Mouse (Mus musculus) left cerebral cortex, postnatal 14 days (tissue): ENCODE measurements around the gene Chst15. TPM values are rescaled to one million over a fixed set of nuclear protein-coding genes. Genes with fewer than 3 reads are reported as not detected.

Experiments
- DNase-seq, 2 experiments: peaks; one replicate each; pipeline ENCODE4 v3.0.0; 2021 to 2022; ENCODE audit warnings: low spot score in 2 of 2, mixed read lengths in 1 of 2
- intact Hi-C: fragments of 180-260 bp; cut with DNase I; formaldehyde crosslinking; loops from one replicate; pipeline ENCODE4 v1.15.1; 2025
- total RNA-seq, 2 experiments: library from RNA; stranded (reverse); gene quantifications; 2 replicates each; pipeline ENCODE4 v1.2.3; 2021

The Chst15 gene
- total RNA-seq, 2 experiments from 2014 or later: 33.0 to 34.7 TPM

DNA sequence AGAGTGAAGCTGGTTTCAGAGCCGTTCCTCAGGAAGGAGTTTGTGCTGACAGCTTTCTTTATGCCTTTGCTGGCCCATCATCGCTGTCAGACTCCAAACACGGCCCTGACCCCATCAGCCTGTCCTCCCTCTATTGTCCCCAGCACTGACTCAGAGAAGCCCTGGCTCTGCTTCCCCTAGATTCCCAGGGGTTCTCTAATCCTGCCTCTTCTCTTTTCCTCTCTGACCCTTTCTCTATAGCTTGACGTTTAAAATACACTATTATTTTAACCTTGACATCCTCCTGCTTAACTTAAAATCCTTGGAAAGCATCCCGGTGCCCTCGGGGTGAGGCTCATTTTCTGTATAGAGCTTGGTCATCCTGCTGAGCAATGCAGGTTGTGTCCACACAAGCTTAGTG, 117.3 kb downstream of the Chst15 start:
- no peak for DNase-seq
- intact Hi-C loops: loop anchor here (10.0 kb wide), 1 partner anchor 125 kb away; no protein-coding TSS in a partner anchor

DNA sequence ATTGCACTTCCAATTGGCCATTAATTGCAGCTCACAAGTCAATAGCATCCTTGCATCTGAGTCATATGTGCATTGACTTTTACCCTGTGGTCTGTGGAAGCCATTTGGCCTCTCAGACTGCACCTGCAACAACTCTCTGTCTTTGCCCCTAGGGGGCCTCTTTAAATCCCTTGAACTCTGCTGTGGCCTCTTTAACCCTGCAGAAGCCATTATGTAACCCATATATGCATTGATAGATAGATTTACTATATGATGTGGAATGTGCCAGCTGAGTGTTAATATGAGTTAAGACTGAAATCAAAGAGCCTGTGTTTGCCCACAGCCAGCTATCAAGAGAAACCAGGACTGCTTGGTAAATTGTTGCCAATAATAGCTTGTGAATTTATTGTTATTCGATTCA, 118.2 kb downstream of the Chst15 start:
- DNase-seq: no peak
- intact Hi-C loops: no loop called here

DNA sequence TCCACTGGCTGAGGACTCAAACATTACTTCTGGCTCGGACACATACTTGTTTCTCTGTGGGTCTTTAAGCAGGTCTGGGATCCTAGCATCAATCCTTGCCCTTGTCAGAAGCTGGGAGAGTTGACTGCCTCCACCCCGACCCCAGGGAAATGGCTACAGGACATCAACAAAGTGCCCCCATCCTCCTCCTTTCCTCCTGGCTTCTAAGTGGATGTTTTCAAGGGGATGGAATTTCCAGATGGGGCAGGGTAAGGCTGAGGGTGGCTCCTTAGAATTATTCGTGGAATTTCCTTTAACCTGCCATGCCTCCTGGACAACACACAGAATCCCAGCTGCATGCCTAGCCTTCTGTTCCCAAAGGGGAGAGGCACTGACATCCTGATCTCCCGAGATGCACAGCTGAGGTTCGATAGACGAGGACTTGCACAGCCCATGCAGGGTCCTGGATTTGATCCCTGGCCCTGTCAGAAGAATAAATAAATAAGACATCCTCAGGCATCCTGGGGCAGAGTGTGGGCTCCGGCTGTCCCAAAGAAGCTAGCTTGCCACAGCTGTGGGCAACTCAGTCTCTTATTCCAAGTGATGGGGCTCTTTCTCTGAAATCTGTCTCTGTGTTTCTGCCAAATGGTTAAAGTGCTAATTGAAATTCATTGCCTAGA, 119.1 kb downstream of the Chst15 start:
- intact Hi-C loops: no loop called here

DNA sequence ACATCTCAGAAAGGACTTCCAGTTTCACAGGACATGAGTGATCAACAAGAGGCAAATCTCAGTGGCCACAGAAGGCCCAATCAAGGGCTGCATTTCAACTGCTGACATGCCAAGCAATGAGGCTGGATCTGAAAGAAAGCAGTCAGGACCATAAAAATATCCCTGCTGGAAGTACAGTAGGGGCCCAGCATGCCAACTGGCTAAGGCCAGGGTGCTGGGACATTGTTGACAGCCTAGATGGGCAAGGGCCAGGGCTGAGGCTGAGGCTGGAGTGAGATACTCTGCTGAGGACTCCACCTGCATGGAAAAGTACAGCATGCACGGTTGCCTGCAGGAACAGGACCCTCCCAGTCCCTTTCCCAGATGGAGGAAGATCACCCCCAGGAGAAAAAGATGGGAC, 120.4 kb downstream of the Chst15 start:
- DNase-seq: no peak
- intact Hi-C loops: no loop called here

More for the DNA sequence above, 119.1 kb downstream of the Chst15 start:
- DNase-seq: no peak

DNA sequence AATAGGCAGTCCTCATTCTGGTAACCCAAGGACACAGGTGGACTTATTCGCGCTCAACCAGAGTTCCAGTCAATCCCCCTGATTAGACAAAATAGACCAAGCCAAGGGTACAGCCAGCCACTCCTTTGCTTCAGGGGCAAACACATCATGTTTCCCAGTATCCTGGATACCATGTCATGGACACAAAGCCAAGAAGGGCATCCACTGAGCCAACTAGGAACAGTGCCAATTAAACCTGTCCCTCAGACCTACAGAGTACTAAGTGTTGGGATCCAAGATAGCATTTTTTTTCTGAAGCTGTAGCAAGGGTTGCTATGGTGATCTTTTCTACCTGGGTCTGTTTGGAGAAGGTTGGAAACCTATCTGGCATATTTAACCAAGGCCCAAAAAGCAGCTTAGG, 123.4 kb downstream of the Chst15 start:
- no peak for DNase-seq
- intact Hi-C loops: no loop called here

DNA sequence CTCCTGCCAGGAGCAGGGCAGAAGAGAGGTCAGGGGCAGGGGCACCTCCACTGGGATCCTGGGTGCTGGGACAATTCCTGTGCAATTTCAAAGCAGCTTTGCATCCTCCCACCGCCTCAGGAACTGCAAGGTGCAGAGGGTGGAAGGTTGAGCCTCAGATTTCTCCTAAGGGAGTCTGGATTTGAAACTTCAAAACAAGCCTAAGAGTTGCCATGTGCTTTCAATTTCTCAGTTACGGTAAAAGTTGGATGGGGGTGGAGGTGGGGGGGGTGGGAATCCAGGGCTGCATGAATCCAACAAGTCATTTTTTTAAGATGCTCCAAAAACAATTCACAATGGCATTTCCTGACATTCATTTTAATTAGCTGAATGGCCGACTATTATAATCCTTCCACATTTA, 129.6 kb downstream of the Chst15 start:
- intact Hi-C loops: no loop called here
- DNase-seq: no peak

Other genes with a start within 250 kb of the Chst15 start
- gene Cpxm2, start 162.5 kb downstream of the Chst15 start, total RNA-seq: 1 to 10 TPM; 4.5 to 4.9 TPM